Mouse (Mus musculus): Measurements from ENCODE around the gene 2210408I21Rik. TPM values are rescaled to one million over a fixed set of nuclear protein-coding genes. Genes with fewer than 3 reads are reported as not detected.

The 2210408I21Rik gene
- polyA plus RNA-seq, 1 experiment from 2014 or later = 4.9 TPM

DNA sequence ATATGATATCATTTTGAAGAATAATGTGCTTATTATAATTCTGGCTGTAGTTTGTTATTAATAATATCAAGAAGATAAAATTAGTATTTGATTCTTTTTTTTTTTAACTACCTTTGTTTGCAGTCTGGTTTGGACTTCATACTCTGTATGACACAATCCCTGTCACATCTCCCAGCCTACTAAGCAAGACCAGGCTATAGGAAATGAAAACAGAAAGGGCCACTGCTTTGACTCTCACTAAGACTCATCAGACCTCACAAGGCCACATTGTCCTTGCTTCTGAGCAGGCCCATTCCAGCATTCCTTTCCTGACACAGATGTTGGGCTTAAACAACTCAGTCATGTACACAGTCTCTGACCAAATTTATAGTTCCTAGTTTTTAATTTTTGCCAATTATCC, 42.6 kb downstream of the 2210408I21Rik start:
- H3K4me1 ChIP-seq (ENCODE audit: control insufficient read depth, insufficient read depth, low read length) = no peaks in the 10 kb centered on the region
- no peak for ATAC-seq (replicated peaks; ENCODE audit: insufficient number of reproducible peaks, low FRiP score, low TSS enrichment)
- H3K4me3 ChIP-seq (ENCODE audit: low read depth, low read length) = no peak overlapping the region
- H3K4me2 ChIP-seq = no peak overlapping the region
- no peaks in the 10 kb centered on the region for H3K36me3 ChIP-seq (ENCODE audit: control insufficient read depth, insufficient read depth, low read length)
- no peaks in the 10 kb centered on the region for H3K9me3 ChIP-seq (replicated peaks; ENCODE audit: control insufficient read depth, low read length)
- no peak overlapping the region for H3K27ac ChIP-seq (ENCODE audit: low read depth, low read length)
- no peak overlapping the region for H3K9ac ChIP-seq (ENCODE audit: low read depth, low read length)
- H3K27me3 ChIP-seq (ENCODE audit: control insufficient read depth, insufficient read depth, low read length) = no peaks in the 10 kb centered on the region

DNA sequence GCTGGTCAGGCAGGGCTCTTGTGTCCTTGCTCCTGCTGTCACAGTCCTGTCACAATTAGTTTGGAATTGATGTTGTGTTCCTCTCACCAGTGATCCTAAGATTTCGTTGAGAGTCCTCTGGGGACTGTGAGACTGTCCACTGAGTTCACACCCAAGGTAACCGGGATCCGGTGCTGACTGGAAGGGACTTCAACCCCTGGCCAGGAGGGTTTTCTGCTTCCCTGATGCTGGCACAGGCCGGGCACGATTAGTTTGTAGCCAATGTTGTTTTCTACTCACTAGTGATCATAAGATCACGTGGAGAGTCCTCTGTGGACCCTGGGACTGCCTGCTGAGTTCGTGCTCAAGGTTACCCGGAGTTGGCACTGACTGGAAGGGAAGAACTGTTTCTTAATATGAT, 55.3 kb downstream of the 2210408I21Rik start:
- Histone ChIP-seq H3K36me3 (ENCODE audit: control insufficient read depth, insufficient read depth, low read length) (no peaks in the 10 kb centered on the region), H3K9me3 (replicated peaks; ENCODE audit: control insufficient read depth, low read length) (no peaks in the 10 kb centered on the region), H3K4me3 (ENCODE audit: low read depth, low read length) (no peak overlapping the region), H3K27me3 (ENCODE audit: control insufficient read depth, insufficient read depth, low read length) (no peaks in the 10 kb centered on the region), H3K4me2 (no peak overlapping the region), H3K4me1 (ENCODE audit: control insufficient read depth, insufficient read depth, low read length) (no peaks in the 10 kb centered on the region), H3K9ac (ENCODE audit: low read depth, low read length) (no peak overlapping the region), H3K27ac (ENCODE audit: low read depth, low read length) (no peak overlapping the region)
- WGBS (ENCODE audit: insufficient replicate concordance) = 85% methylated on average over 8 of the region's 8 CpGs
- ATAC-seq (replicated peaks; ENCODE audit: insufficient number of reproducible peaks, low FRiP score, low TSS enrichment) = no peak

DNA sequence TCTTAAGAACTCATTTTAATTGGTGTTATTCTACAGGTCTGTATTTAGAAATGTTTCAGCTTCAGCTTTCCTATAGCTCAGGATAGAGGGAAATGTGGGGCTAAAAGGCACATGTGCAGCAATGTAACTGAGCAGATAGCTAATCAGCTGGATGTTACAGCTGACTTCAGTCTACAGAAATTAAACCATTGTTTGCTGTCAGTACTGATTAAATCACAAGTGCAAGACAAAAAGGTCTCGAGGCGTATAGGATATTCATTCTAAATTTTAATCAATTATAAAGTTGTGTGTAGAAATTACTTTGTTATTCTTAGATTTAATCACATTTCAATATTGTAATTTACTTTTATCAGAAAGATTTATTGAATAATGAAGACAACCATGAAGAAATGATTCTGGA, 56.9 kb downstream of the 2210408I21Rik start:
- H3K36me3 ChIP-seq (ENCODE audit: control insufficient read depth, insufficient read depth, low read length) = no peaks in the 10 kb centered on the region
- no peaks in the 10 kb centered on the region for H3K9me3 ChIP-seq (replicated peaks; ENCODE audit: control insufficient read depth, low read length)
- H3K9ac ChIP-seq (ENCODE audit: low read depth, low read length) = no peak overlapping the region
- H3K27me3 ChIP-seq (ENCODE audit: control insufficient read depth, insufficient read depth, low read length) = no peaks in the 10 kb centered on the region
- no peak for ATAC-seq (replicated peaks; ENCODE audit: insufficient number of reproducible peaks, low FRiP score, low TSS enrichment)
- H3K4me3 ChIP-seq (ENCODE audit: low read depth, low read length) = no peak overlapping the region
- no peak overlapping the region for H3K4me2 ChIP-seq
- no peaks in the 10 kb centered on the region for H3K4me1 ChIP-seq (ENCODE audit: control insufficient read depth, insufficient read depth, low read length)
- no peak overlapping the region for H3K27ac ChIP-seq (ENCODE audit: low read depth, low read length)
- WGBS (ENCODE audit: insufficient replicate concordance) = 78% methylated on average over 2 of the region's 2 CpGs

DNA sequence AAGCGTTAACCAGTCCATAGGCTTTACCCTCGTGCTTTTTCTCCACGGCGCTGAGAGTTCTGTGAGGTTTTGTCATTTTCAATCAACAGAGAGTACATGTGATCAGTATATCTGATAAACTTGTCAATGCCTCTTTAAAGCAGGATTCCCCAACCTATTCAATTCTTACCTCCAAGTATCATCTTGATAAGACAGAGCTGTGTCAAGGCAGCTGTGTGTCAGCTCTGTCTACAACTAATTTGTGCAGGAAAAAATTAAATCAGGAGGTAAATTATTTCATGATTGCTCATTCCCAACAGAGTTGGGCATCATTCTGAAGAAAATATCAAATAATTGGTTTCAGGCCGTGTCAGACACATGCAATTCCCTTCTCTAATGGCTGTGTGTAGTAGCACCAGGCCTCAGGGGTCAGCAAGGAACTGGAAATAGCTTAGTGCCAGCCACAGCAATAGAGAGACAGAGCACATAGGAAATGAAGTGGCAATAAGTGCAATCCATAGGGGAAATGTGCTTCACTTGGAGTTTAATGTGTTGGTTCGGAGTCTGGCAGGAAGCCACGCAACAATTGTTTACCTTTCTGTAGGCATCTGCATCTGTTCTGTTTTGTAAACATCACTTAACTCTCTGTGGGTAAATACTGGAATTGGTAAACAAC, 73.6 kb downstream of the 2210408I21Rik start:
- Histone ChIP-seq H3K27ac (ENCODE audit: low read depth, low read length) (no peak overlapping the region), H3K9ac (ENCODE audit: low read depth, low read length) (no peak overlapping the region), H3K27me3 (ENCODE audit: control insufficient read depth, insufficient read depth, low read length) (no peaks in the 10 kb centered on the region), H3K4me3 (ENCODE audit: low read depth, low read length) (no peak overlapping the region), H3K4me1 (ENCODE audit: control insufficient read depth, insufficient read depth, low read length) (no peaks in the 10 kb centered on the region), H3K4me2 (no peak overlapping the region), H3K9me3 (replicated peaks; ENCODE audit: control insufficient read depth, low read length) (no peaks in the 10 kb centered on the region), H3K36me3 (ENCODE audit: control insufficient read depth, insufficient read depth, low read length) (no peaks in the 10 kb centered on the region)
- 72% methylated on average over 7 of the region's 7 CpGs for WGBS (ENCODE audit: insufficient replicate concordance)
- no peak for ATAC-seq (replicated peaks; ENCODE audit: insufficient number of reproducible peaks, low FRiP score, low TSS enrichment)

DNA sequence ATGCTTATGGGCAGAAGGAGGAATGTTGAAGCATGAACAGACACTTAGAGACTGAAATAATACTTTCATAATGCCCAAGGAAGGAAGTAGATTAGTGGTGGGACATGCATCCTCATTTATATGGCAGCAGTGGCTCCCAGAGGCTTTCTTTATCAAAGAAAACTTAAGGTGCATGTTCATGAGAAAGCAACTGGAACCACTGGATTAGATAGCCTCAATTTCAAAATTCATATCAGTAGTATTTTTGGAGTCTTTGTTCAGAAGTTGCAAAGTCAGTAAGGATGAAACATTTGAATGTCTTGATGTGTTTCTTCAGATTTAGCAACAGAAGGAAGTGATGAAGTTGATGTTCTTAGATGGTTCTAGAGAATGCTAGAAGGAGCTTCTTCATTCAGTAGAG, 77.9 kb downstream of the 2210408I21Rik start:
- ATAC-seq (replicated peaks; ENCODE audit: insufficient number of reproducible peaks, low FRiP score, low TSS enrichment) = no peak

DNA sequence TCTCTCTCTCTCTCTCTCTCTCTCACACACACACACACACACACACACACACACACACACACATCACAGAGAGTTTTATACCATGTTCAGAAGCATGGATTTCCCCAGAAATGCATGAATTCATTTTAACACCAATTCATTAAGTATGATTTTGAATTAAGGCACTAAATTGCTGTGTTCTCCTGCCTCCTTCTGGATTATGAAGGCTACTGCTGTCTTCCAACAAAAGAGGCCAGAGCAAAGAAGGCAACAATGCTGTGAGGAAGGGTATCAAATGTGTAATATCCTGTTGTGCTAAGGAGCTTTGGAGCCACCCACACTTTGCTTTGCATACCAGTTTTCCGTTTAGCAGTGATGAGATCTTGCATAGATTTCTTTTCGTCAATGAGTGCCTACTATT, 80.1 kb downstream of the 2210408I21Rik start:
- Histone ChIP-seq H3K4me1 (ENCODE audit: control insufficient read depth, insufficient read depth, low read length) (no peaks in the 10 kb centered on the region), H3K36me3 (ENCODE audit: control insufficient read depth, insufficient read depth, low read length) (no peaks in the 10 kb centered on the region), H3K27me3 (ENCODE audit: control insufficient read depth, insufficient read depth, low read length) (no peaks in the 10 kb centered on the region), H3K4me2 (no peak overlapping the region), H3K9ac (ENCODE audit: low read depth, low read length) (no peak overlapping the region), H3K4me3 (ENCODE audit: low read depth, low read length) (no peak overlapping the region), H3K9me3 (replicated peaks; ENCODE audit: control insufficient read depth, low read length) (no peaks in the 10 kb centered on the region), H3K27ac (ENCODE audit: low read depth, low read length) (no peak overlapping the region)
- no peak for ATAC-seq (replicated peaks; ENCODE audit: insufficient number of reproducible peaks, low FRiP score, low TSS enrichment)
- 74% methylated on average over 2 of the region's 2 CpGs for WGBS (ENCODE audit: insufficient replicate concordance)

More for the DNA sequence above, 77.9 kb downstream of the 2210408I21Rik start:
- Histone ChIP-seq H3K4me3 (ENCODE audit: low read depth, low read length) (no peak overlapping the region), H3K9ac (ENCODE audit: low read depth, low read length) (no peak overlapping the region), H3K27ac (ENCODE audit: low read depth, low read length) (no peak overlapping the region), H3K4me2 (no peak overlapping the region), H3K9me3 (replicated peaks; ENCODE audit: control insufficient read depth, low read length) (no peaks in the 10 kb centered on the region), H3K27me3 (ENCODE audit: control insufficient read depth, insufficient read depth, low read length) (no peaks in the 10 kb centered on the region), H3K36me3 (ENCODE audit: control insufficient read depth, insufficient read depth, low read length) (no peaks in the 10 kb centered on the region), H3K4me1 (ENCODE audit: control insufficient read depth, insufficient read depth, low read length) (no peaks in the 10 kb centered on the region)

DNA sequence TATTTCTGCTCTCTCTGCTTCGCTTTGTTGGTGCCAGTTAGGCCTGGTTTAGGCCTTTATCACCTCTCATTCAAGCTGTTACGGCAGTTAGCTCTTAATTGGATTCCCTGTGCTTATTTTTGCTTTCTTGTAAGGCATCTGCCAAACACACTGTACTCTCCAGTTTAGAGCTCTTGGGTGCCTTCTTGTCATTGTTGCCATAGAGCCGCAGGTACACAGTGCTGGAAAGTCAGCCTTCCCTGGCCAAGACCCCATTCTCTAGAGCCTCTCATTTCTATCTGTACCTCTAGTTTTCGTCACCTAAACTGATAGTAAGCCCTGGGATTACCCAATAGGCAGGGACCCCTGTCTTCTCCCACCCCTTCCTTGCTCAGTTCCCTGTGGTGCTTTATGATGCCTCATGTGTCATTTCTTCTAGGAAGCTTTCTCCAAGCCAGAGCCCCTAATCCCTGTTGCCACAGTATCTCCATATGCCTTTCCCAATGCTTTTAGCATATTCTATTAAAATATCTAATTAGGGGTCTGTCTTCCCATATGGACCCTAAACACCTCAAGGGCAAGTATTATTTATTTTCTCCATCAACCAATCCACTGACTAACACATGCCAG, 82.4 kb downstream of the 2210408I21Rik start:
- H3K9ac ChIP-seq (ENCODE audit: low read depth, low read length) = no peak overlapping the region
- no peak overlapping the region for H3K27ac ChIP-seq (ENCODE audit: low read depth, low read length)
- no peaks in the 10 kb centered on the region for H3K9me3 ChIP-seq (replicated peaks; ENCODE audit: control insufficient read depth, low read length)
- no peaks in the 10 kb centered on the region for H3K27me3 ChIP-seq (ENCODE audit: control insufficient read depth, insufficient read depth, low read length)
- no peak for ATAC-seq (replicated peaks; ENCODE audit: insufficient number of reproducible peaks, low FRiP score, low TSS enrichment)
- H3K4me2 ChIP-seq = no peak overlapping the region
- no peak overlapping the region for H3K4me3 ChIP-seq (ENCODE audit: low read depth, low read length)
- no peaks in the 10 kb centered on the region for H3K4me1 ChIP-seq (ENCODE audit: control insufficient read depth, insufficient read depth, low read length)
- no peaks in the 10 kb centered on the region for H3K36me3 ChIP-seq (ENCODE audit: control insufficient read depth, insufficient read depth, low read length)
- 76% methylated on average over 4 of the region's 4 CpGs for WGBS (ENCODE audit: insufficient replicate concordance)

DNA sequence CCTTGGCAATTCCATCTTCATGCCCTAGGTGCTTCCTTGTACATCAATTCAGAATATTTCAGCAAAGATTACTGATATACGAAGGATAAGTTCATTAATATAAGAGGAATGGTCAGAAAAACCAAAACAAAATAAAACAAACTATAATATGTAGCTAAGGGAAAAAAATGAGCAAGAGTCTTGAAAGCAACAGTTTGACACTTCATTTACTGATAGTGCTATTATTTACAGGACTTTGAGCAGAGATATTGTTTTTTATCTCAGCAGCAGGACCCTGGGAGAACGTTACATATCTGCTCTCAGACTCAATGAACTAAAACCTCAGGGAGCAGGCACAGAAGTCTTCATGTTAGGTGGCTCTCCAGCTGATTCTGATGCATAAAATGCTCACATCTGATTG, 85.7 kb downstream of the 2210408I21Rik start:
- 76% methylated on average over 2 of the region's 2 CpGs for WGBS (ENCODE audit: insufficient replicate concordance)
- Histone ChIP-seq H3K4me1 (ENCODE audit: control insufficient read depth, insufficient read depth, low read length) (no peaks in the 10 kb centered on the region), H3K4me2 (no peak overlapping the region), H3K27ac (ENCODE audit: low read depth, low read length) (no peak overlapping the region), H3K9ac (ENCODE audit: low read depth, low read length) (no peak overlapping the region), H3K4me3 (ENCODE audit: low read depth, low read length) (no peak overlapping the region), H3K9me3 (replicated peaks; ENCODE audit: control insufficient read depth, low read length) (no peaks in the 10 kb centered on the region), H3K27me3 (ENCODE audit: control insufficient read depth, insufficient read depth, low read length) (no peaks in the 10 kb centered on the region), H3K36me3 (ENCODE audit: control insufficient read depth, insufficient read depth, low read length) (no peaks in the 10 kb centered on the region)
- no peak for ATAC-seq (replicated peaks; ENCODE audit: insufficient number of reproducible peaks, low FRiP score, low TSS enrichment)

DNA sequence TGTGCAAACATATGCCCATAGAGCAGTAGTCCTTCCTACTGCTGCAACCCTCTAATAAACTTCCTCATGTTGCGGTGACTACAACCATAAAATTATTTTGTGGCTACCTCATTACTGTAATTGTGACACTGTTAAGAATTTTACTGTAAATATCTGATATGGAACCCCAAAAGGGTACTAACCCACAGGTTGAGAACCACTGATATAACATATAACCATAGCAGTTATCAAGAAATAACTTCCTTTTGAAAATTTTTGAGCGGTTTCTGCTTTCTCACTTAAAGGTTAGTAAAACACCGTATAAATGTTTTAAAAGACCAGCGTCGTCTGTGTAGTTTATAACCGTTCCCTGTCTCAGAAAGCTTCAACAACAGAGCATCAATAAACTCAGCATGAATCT, 121.2 kb downstream of the 2210408I21Rik start:
- no peaks in the 10 kb centered on the region for H3K4me1 ChIP-seq (ENCODE audit: control insufficient read depth, insufficient read depth, low read length)
- 83% methylated on average over 6 of the region's 6 CpGs for WGBS (ENCODE audit: insufficient replicate concordance)
- H3K9ac ChIP-seq (ENCODE audit: low read depth, low read length) = no peak overlapping the region
- H3K36me3 ChIP-seq (ENCODE audit: control insufficient read depth, insufficient read depth, low read length) = no peaks in the 10 kb centered on the region
- no peak overlapping the region for H3K27ac ChIP-seq (ENCODE audit: low read depth, low read length)
- no peak for ATAC-seq (replicated peaks; ENCODE audit: insufficient number of reproducible peaks, low FRiP score, low TSS enrichment)
- H3K4me3 ChIP-seq (ENCODE audit: low read depth, low read length) = no peak overlapping the region
- no peaks in the 10 kb centered on the region for H3K27me3 ChIP-seq (ENCODE audit: control insufficient read depth, insufficient read depth, low read length)
- H3K4me2 ChIP-seq = no peak overlapping the region
- no peaks in the 10 kb centered on the region for H3K9me3 ChIP-seq (replicated peaks; ENCODE audit: control insufficient read depth, low read length)

Measured in heart, embryonic 11.5 days (tissue).